Mouse (Mus musculus) adrenal gland, adult 18-20 months (tissue): Measurements from ENCODE around the gene Phf21a. TPM values are rescaled to one million over a fixed set of nuclear protein-coding genes. Genes with fewer than 3 reads are reported as not detected.
"Not testable (repeated sequence)": the region's sequence is repeated elsewhere in the genome, so short reads cannot be mapped to it uniquely, and the experiment has no call there.

Experiments used
- DNase-seq, 2 experiments: peaks; one replicate each; pipeline ENCODE4 v3.0.0; 2021 to 2022; ENCODE audit warnings: low spot score in 2 of 2
- microRNA-seq, 2 experiments: library from miRNA; unstranded; fragments of <30 nt; microRNA quantifications; one replicate each; pipeline ENCODE4 v1.2.0; 2021; ENCODE audit warnings: borderline number of aligned reads in 2 of 2
- total RNA-seq, 2 experiments: library from RNA; stranded (reverse); gene quantifications; 1 replicate in 1 of 2; 2 replicates in 1 of 2; pipeline ENCODE4 v1.2.3; 2021

Gene Phf21a
- total RNA-seq, 2 experiments from 2014 or later = 57.4 to 60.1 TPM

DNA sequence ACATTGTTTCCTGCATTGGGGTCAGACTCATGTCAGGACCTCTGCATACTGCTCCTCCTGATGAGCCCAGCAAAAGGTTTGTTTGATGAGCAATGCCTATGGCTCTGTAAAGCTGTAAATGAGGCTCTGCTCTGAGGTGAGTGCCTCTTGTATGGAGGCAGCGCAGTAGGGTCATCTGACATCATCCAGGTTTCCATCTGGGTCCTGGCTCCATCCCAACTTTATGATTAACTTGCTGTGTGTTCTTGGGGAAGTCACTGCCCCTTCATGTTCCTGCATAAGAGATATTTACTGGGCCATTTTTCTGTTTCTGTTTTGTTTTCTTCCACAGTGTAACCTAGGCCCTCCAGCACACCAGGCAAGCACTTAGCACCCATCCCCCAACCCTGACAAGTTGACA, 304.5 kb downstream of the Phf21a start:
- DNase-seq = no peak

DNA sequence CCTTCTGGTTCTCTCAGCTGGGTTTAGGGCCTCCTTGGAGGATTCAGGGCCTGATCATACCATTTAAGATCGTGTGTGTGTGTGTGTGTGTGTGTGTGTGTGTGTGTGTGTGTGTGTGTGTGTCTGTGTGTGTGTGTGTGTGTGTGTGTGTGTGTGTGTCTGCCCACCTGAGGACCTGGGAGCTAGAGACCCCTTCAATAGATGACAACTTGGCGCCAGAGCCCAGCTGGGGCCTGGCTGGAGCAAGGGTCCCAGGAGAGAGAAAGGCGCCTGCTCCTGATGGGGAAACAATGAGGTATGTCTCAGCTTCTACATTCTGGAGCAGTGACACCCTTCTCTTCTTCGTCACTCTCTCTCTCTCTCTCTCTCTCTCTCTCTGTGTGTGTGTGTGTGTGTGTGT, 307.0 kb downstream of the Phf21a start:
- DNase-seq = not testable (repeated sequence)

DNA sequence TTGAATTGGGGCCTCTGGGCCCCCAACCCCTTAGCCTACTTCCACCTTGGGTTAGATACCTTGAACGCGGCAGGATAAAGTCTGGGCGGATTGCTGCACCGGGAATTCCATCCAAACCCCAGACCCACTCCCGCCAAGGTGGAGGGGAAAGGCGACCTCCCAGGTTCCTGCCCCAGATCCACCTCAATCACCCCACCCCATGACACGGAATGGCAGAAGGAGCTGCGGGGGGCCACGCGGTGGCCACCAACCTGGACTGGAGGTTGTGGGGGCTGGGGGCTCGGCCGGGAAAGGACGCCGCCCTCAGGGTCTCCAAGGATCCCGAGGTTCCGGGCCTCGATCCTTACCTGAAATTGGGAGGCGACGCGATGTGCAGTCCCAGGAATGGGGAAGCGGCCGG, 307.8 kb downstream of the Phf21a start:
- DNase-seq = no peak

DNA sequence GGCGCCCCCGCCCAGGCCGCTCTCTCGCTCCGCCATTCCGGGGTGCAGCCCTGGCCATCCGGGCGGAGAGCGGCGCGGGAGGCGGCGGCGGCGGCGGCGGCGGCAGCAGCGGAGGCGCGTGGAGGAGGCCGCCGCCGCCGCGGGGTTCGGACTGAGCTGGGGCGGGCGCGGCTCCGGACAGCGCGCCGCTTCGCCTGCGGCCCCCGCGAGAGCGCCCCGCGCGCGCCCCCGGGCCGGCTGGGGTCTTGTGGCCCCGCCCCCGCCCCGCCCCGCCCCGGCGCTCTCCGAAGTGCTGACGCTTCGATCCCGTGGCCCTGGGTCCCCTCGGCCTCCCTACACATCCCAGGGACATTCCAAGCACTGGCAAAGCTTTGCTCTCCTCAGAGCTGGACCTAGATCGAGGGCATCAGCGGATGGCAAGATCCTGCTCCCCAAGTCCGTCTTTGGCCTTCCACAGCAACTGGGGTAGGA, 308.2 kb downstream of the Phf21a start, which contains the start of gene Mapk8ip1:
TSS of gene Mapk8ip1 (minus strand) at position 173 of the 471 bp plus-strand sequence.
- DNase-seq = no peak

DNA sequence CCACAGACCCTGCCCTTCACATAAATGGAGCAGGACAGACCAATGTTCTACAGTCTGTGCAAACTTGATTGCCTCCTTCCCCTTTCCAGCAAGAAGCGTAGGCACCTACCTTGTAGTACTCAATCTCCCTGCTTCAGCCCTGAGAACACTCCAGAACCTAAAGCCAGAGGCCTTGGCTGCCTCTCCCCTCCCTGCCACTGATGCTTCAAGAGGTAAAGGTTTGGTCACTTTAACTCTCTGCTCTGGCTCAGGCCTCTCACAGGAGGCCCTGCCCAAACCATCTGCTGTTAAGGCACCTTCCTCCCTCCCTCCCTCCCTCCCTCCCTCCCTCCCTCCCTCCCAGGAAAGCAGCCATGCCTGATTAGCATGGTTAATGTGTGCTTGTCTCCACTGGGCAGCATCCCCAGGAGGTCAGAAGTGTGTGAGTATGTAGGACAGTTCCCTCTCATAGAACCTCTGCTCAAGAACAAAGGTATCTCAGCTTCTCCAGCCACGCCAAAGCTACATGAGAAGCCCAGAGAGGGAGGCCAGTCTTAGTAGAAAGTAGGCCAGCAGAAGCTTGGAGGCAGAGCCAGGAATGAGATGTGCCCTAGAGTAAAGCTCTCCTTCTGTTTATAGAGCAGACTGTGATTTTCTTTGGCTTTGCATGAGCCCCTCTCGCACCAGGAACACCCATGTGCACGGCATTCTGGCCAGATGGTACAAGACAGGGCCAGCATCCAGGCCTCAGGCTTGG, 309.8 kb downstream of the Phf21a start:
- DNase-seq = no peak

DNA sequence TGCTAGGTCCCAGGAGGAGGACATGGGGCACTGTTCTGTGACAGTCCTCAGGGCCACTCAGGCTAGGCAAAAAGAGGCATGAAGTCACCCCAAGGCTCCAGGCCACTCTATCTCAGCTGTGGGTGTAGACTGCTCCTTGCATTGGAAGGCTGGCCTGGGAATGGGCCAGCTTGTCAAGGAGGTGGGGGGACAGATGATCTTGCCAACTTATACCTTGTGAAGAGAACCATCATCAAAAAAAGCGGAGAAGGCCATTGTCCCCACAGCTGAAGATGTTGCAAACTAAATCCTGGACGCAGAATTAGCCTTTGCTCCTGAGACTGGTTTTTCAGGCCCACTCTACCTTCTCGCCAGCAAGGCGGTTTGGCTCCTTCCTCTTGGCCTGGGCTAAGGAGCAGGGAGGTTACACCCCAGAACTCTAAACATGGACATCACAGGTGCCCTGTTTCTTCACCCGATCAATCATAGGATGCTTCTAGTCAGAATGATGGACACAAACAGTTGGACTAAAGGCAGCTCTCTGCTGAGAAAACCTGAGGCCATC, 310.9 kb downstream of the Phf21a start:
- DNase-seq = no peak

DNA sequence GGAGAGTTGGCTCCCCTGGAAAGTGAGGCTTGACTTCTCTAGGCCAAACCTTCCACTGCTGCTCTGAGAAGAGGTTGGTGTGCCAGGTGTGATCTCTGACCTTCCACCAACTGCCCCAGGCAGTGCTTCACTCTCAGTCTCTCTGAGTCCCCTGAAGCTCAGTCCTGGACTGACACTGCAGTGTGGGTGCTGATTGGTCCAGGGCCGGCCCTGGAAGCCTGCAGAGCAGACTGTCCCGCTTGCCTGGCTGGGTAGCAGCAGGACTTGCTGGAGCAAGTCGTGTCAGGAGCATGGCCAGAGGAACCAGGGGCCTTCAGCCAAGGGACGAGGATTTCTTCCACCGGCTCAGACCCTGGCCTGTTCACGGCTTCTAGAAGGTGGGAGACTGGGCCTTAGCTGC, 311.8 kb downstream of the Phf21a start:
- DNase-seq = no peak

DNA sequence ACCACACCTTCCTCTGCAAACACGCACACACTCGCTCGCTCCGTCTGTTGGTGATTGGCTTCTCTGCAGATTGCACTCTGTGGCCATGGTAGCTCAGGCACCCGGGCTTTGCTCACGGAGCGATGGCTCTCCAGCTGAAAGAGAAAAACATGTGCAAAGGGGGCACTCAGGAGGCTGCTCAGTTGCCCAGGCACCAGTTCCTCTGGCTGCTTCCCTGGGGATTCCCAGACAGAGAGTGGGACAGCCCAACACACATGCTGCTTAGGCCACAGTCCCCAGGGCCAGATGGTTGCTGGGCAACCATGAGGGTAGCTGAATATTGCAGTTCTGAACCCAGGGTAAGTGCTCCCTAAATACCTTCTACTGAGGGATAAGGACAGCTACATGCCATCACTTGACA, 312.8 kb downstream of the Phf21a start:
- no peak for DNase-seq

DNA sequence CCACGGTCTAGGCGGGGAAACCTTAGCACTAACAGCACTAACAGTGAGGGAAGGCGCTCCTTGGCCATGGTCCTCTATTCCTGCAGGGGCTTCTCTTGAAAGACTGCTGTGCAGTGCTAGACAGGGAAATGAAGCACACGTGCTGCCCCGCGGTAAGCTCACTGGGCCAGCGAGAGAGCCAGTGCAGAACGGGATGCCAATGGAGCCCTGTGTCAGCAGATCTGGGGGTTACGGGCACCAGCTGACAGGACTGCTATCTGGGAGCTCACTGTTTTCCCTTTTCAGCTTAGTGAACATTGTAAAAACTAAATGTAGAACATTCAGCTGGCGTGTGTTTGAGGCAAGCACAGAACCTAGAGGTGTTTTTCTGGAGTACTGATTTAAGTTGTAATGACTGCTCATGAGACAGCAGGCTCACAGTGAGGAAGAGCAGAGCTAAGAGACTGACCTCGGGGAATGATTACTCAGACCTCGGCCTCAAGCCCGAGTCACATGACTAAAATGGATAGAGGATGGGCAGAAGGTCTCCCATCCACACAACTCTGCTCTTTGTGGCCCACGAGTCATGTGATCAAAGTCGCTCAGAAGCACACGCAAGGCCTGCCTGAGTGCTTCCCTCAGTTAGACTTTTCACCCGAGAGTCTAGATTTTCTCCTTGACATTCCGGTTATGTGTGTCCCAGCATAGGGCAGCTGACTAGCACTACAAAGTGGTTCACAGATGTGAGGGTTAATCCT, 315.6 kb downstream of the Phf21a start:
- DNase-seq = no peak

DNA sequence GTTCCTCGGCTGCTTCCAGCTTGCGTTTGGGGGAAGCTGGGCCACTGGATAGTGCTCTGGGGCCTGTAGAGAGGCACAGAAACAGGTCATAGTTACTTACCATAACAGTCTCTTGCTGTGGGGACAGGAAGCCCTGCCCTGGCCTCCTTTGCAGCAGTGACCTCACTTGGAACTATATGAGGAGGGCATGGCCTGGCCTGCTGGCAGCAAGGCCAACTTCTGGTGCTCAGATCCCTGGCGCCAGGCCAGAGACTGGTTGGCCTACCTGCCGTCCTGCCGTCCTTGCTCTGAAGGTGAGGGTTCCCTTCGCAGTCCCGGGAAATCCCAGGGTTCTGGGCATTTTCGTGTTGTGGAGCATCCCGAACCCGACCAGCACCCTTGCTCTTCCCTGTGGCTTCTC, 318.8 kb downstream of the Phf21a start:
- DNase-seq = no peak

Small RNA genes lying within 50 kb of the gene (microRNA-seq; reads per million reads assigned to microRNA genes)
- gene Mir1955 (12.2 to 16.5 reads per million in 2 experiments), gene Mir7000 (0 to 0.47 reads per million in 2 experiments)

Other genes starting within 250 kb of the Phf21a start
- 1 to 10 TPM; 3.7 to 4.6 TPM for gene Chrm4, start 165.9 kb upstream of the Phf21a start, total RNA-seq
- 1 to 10 TPM; 7.2 to 7.8 TPM for gene Mdk, start 160.8 kb upstream of the Phf21a start, total RNA-seq
- gene Gm9821, start 147.4 kb upstream of the Phf21a start, total RNA-seq = not detected
- 10 to 100 TPM; 38.9 to 40.3 TPM for gene Dgkz, start 117.3 kb upstream of the Phf21a start, total RNA-seq
- gene Creb3l1, start 68.6 kb upstream of the Phf21a start, total RNA-seq = 10 to 100 TPM; 10.5 to 36.6 TPM